Mouse (Mus musculus) telencephalon, adult 2 months (tissue): ENCODE data around the gene Car11.
"Not testable (repeated sequence)": the region's sequence is repeated elsewhere in the genome, so short reads cannot be mapped to it uniquely, and the experiment has no call there.

Experiments
- DNase-seq: peaks from one replicate; pipeline ENCODE4 v3.0.0-alpha.2; 2011; ENCODE audit warnings: low read depth, low spot score

Car11 gene

GRCm38 (mm10) chr7:45699523-45700141 is at the start of gene Car11:
Gene Car11 (plus strand): TSS chr7:45699843.
- no peak for DNase-seq

- DNase-seq: not testable (repeated sequence)
These were observed 49.2 kb upstream of the Car11 start for GRCm38 (mm10) chr7:45650484-45650883.

- DNase-seq: no peak
These were observed 45.1 kb upstream of the Car11 start for GRCm38 (mm10) chr7:45654424-45655047.

GRCm38 (mm10) chr7:45660746-45661478 is 38.7 kb upstream of the Car11 start:
- no peak for DNase-seq

GRCm38 (mm10) chr7:45661702-45662101 is 37.9 kb upstream of the Car11 start:
- not testable (repeated sequence) for DNase-seq

- DNase-seq: no peak
These were observed 34.1 kb upstream of the Car11 start for GRCm38 (mm10) chr7:45665303-45666138.

GRCm38 (mm10) chr7:45666161-45666560 is 33.5 kb upstream of the Car11 start, which contains the start of gene Fut2:
Gene Fut2 (minus strand): TSS chr7:45666394.
- no peak for DNase-seq

GRCm38 (mm10) chr7:45667761-45668160 is 31.9 kb upstream of the Car11 start:
- no peak for DNase-seq

- no peak for DNase-seq
These were observed 30.7 kb upstream of the Car11 start for GRCm38 (mm10) chr7:45668921-45669320.

GRCm38 (mm10) chr7:45677627-45678295 is 21.9 kb upstream of the Car11 start:
- DNase-seq: no peak

GRCm38 (mm10) chr7:45678513-45678912 is 21.1 kb upstream of the Car11 start:
- no peak for DNase-seq

GRCm38 (mm10) chr7:45679966-45680621 is 19.5 kb upstream of the Car11 start:
- DNase-seq: no peak

- no peak for DNase-seq
These were observed 18.5 kb upstream of the Car11 start for GRCm38 (mm10) chr7:45681046-45681736.

GRCm38 (mm10) chr7:45682144-45683126 is 17.2 kb upstream of the Car11 start:
- no peak for DNase-seq

- no peak for DNase-seq
These were observed 16.1 kb upstream of the Car11 start, which contains the start of gene Ntn5 for GRCm38 (mm10) chr7:45683396-45684050. Gene Ntn5 (plus strand): TSS chr7:45684022.

- DNase-seq: no peak
These were observed 13.8 kb upstream of the Car11 start for GRCm38 (mm10) chr7:45685811-45686210.

- DNase-seq: no peak
These were observed 12.8 kb upstream of the Car11 start for GRCm38 (mm10) chr7:45686841-45687240.

GRCm38 (mm10) chr7:45689099-45689498 is 10.5 kb upstream of the Car11 start:
- DNase-seq: no peak
